ENCODE assay signal across 25 mouse cellular contexts in the genomic region with DNA sequence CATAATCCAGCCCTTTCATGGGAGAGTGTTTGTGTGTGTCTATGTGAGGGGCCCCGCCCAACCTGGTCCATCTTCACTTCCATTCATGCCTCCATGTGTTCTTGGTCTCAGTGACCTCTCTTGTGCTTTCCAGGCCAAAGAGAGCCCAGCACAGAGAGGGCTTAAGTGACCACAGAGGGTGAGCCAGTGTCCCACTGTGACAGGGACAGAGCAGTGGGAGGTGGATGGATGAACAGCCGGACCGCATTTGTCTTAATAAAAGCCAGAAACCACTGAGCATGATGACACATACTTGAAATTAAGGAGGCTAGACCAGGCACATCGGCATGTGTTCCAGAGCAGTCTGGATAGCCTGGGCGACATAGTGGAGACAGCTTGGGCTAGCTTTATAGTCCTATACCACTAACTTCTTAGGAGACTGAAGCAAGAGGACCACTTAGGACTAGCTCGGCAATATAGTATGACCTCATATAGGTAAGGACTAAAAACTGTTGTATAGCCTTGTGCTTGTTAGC. TPM values are rescaled to one million over a fixed set of nuclear protein-coding genes. Genes with fewer than 3 reads are reported as not detected.
DNase-seq lines count a peak whose midpoint lies in the region; ATAC-seq and TF ChIP-seq lines count a peak whose summit lies in the region.
"Had no signal": no experiment of that assay in that cellular context is flagged by ENCODE, and none has a peak within 500 bp of the region (broad histone marks: within the 10 kb centered on the region; RNA-seq: fewer than 3 reads in every experiment).

No protein-coding gene starts in this region.

- TF ChIP-seq POLR2A in CH12.LX (IDR thresholded peaks at IDR 0.05; ENCODE audit: low read depth, low read length): no peak
- TF ChIP-seq POLR2A in myocyte (IDR thresholded peaks at IDR 0.05; ENCODE audit: insufficient read length, low read depth): peak; percentile 74

- no peak overlapping the region for H3ac ChIP-seq in myocyte (ENCODE audit: control insufficient read depth, insufficient read length)

- H3K9ac ChIP-seq in liver, embryonic 11.5 days (ENCODE audit: low read depth, low read length): no peak overlapping the region
- H3K9ac ChIP-seq in CH12.LX (ENCODE audit: insufficient read depth, low read depth): no peak overlapping the region
- H3K9ac ChIP-seq in embryonic facial prominence, embryonic 15.5 days: no peak overlapping the region
- H3K9ac ChIP-seq: heart, embryonic 15.5 days; kidney, embryonic 15.5 days; lung, embryonic 15.5 days; neural tube, embryonic 13.5 days had no signal

- no peaks in the 10 kb centered on the region for H3K27me3 ChIP-seq in liver, embryonic 11.5 days (replicated peaks; ENCODE audit: control insufficient read depth, insufficient read depth, low read length)
- H3K27me3 ChIP-seq in CH12.LX (replicated peaks) (no peaks in the 10 kb centered on the region), myocyte (ENCODE audit: control insufficient read depth, insufficient read depth, insufficient read length) (no peaks in the 10 kb centered on the region)
- no peaks in the 10 kb centered on the region for H3K27me3 ChIP-seq in embryonic facial prominence, embryonic 15.5 days
- H3K27me3 ChIP-seq: heart, embryonic 15.5 days; kidney, embryonic 15.5 days; lung, embryonic 15.5 days had no signal

- no peak for TF ChIP-seq CTCF in CH12.LX (conservative IDR thresholded peaks at IDR 0.05 in 1 of 2, IDR thresholded peaks at IDR 0.05 in 1 of 2; ENCODE audit: low read depth in 2 of 2, low read length in 2 of 2)

- no peaks in the 10 kb centered on the region for H3K9me3 ChIP-seq in liver, embryonic 11.5 days (ENCODE audit: control insufficient read depth, low read length)
- no peaks in the 10 kb centered on the region for H3K9me3 ChIP-seq in CH12.LX (replicated peaks; ENCODE audit: low read length)
- H3K9me3 ChIP-seq in embryonic facial prominence, embryonic 15.5 days (replicated peaks): no peaks in the 10 kb centered on the region
- H3K9me3 ChIP-seq: heart, embryonic 10.5 days; heart, embryonic 15.5 days; kidney, embryonic 15.5 days; lung, embryonic 15.5 days; midbrain, embryonic 10.5 days; neural tube, embryonic 13.5 days had no signal

- no peak for TF ChIP-seq EP300 in CH12.LX (IDR thresholded peaks at IDR 0.05; ENCODE audit: low read length)

- no peak for ATAC-seq in liver, embryonic 11.5 days (replicated peaks; ENCODE audit: low FRiP score)
- ATAC-seq in embryonic facial prominence, embryonic 15.5 days (ENCODE audit: insufficient number of reproducible peaks, low FRiP score, low TSS enrichment, low read depth): no peak
- ATAC-seq: forebrain, embryonic 14.5 days; hindbrain, embryonic 16.5 days; midbrain, embryonic 16.5 days had no signal

- in situ Hi-C loops in CH12.LX (cut with MboI; ENCODE audit: low pct_ligation_motif_present, low pct_unique_long_range_greater_than_20kb, low sequenced_read_pairs): no loop called here

- 91% methylated on average over 6 of the region's 6 CpGs for WGBS in liver, embryonic 11.5 days
- 72% methylated on average over 6 of the region's 6 CpGs for WGBS in embryonic facial prominence, embryonic 15.5 days

- H3K36me3 ChIP-seq in liver, embryonic 11.5 days (ENCODE audit: control insufficient read depth, insufficient read depth, low read length): peaks cover 8% of the 10 kb centered on the region
- peaks cover 12 to 25% of the 10 kb centered on the region in 2 experiments for H3K36me3 ChIP-seq in CH12.LX (replicated peaks in 1 of 2; ENCODE audit: control insufficient read depth in 1 of 2, insufficient read depth in 1 of 2, low read length in 1 of 2)
- peaks cover 20% of the 10 kb centered on the region for H3K36me3 ChIP-seq in embryonic facial prominence, embryonic 15.5 days
- peaks cover 17% of the 10 kb centered on the region for H3K36me3 ChIP-seq in myocyte (ENCODE audit: control insufficient read depth, insufficient read depth)
- H3K36me3 ChIP-seq: lung, embryonic 15.5 days; midbrain, embryonic 10.5 days; neural tube, embryonic 13.5 days had no signal

- no peak for DNase-seq in liver, embryonic 11.5 days (ENCODE audit: low spot score)
- DNase-seq in liver (no peak), CH12.LX (ENCODE audit: extremely low read depth) (no peak)
- no peak for DNase-seq in layer of hippocampus, postnatal 10 days (ENCODE audit: low spot score in 2 of 2)
- no peak for DNase-seq in right cerebral cortex, postnatal 25 days
- DNase-seq: adrenal gland, adult 8-10 months; cerebellum, adult 9-10 months; embryo, embryonic 11 days; gastrocnemius, postnatal 25 days; heart, adult 11 months; kidney, adult 18-20 months; kidney, postnatal 25 days; left cerebral cortex, postnatal 4 days; thymus, postnatal 25 days had no signal

- TF ChIP-seq RAD21 in CH12.LX (IDR thresholded peaks at IDR 0.05; ENCODE audit: low read depth, low read length): no peak

- dilution Hi-C loops in CH12.LX (cut with MboI; ENCODE audit: extremely low pct_ligation_motif_present, extremely low pct_unique_long_range_greater_than_20kb, low sequenced_read_pairs): no loop called here

- peaks cover 35% of the 10 kb centered on the region for H3K4me1 ChIP-seq in liver, embryonic 11.5 days (replicated peaks; ENCODE audit: control insufficient read depth, insufficient read depth, low read length)
- H3K4me1 ChIP-seq in CH12.LX (ENCODE audit: control insufficient read depth in 1 of 2, insufficient read depth in 2 of 2): peaks cover 9 to 41% of the 10 kb centered on the region in 2 experiments; a peak in 3 of 4 replicates
- H3K4me1 ChIP-seq in embryonic facial prominence, embryonic 15.5 days: peaks cover 41% of the 10 kb centered on the region

- H3K79me2 ChIP-seq in CH12.LX (replicated peaks; ENCODE audit: control insufficient read depth, extremely low read depth, insufficient read depth, poor library complexity, severe bottlenecking) (peaks cover 4% of the 10 kb centered on the region; the same call in 1 of the 2 replicates), myocyte (ENCODE audit: control insufficient read depth, insufficient read depth) (peaks cover 27% of the 10 kb centered on the region)

- H3K4me3 ChIP-seq in liver, embryonic 11.5 days (ENCODE audit: low read depth, low read length): no peak overlapping the region
- no peak overlapping the region for H3K4me3 ChIP-seq in CH12.LX (replicated peaks in 1 of 3; ENCODE audit: low read depth in 2 of 3, low read length in 2 of 3, poor library complexity in 1 of 3)
- no peak overlapping the region for H3K4me3 ChIP-seq in embryonic facial prominence, embryonic 15.5 days (replicated peaks)
- H3K4me3 ChIP-seq in myocyte: peak overlapping the region; percentile 100
- H3K4me3 ChIP-seq: heart, embryonic 10.5 days; heart, embryonic 15.5 days; kidney, embryonic 15.5 days; lung, embryonic 15.5 days; midbrain, embryonic 10.5 days; neural tube, embryonic 13.5 days had no signal

- H3K4me2 ChIP-seq in liver, embryonic 11.5 days: no peak overlapping the region
- H3K4me2 ChIP-seq in CH12.LX (ENCODE audit: insufficient read depth, low read depth, poor library complexity, severe bottlenecking) (no peak overlapping the region), myocyte (ENCODE audit: low read depth) (peak overlapping the region; percentile 80)
- no peak overlapping the region for H3K4me2 ChIP-seq in embryonic facial prominence, embryonic 15.5 days (replicated peaks)
- H3K4me2 ChIP-seq: heart, embryonic 15.5 days; kidney, embryonic 15.5 days; lung, embryonic 15.5 days; neural tube, embryonic 13.5 days had no signal

- H3K27ac ChIP-seq in liver, embryonic 11.5 days (ENCODE audit: low read depth, low read length): peak overlapping the region; percentile 25; the same call in 1 of the 2 replicates
- H3K27ac ChIP-seq in CH12.LX (ENCODE audit: insufficient read depth, low read depth): 0 out of 2 replicates have a peak overlapping the region, but pooled peaks have one; percentile 22
- H3K27ac ChIP-seq in embryonic facial prominence, embryonic 15.5 days (replicated peaks): peak overlapping the region; percentile 55; the same call in 1 of the 2 replicates
- H3K27ac ChIP-seq: heart, embryonic 15.5 days; kidney, embryonic 15.5 days; lung, embryonic 15.5 days; midbrain, embryonic 10.5 days; neural tube, embryonic 13.5 days had no signal

RNA-seq across cellular contexts. Expression of gene Lgals1, which starts 3.7 kb away (rescaled TPM):
- polyA plus RNA-seq in liver, embryonic 11.5 days (2014; fragmentation: Nextera tagmentation; extraction: Ambion mirVana): 761 and 837 TPM in 2 replicates
- total RNA-seq in CH12.LX (2012; rRNA removed) (735 and 858 TPM in 2 replicates), CH12.LX (2014; rRNA removed) (791 and 805 TPM in 2 replicates)
- polyA plus RNA-seq in CH12.LX (2012; ENCODE audit: insufficient read length, low read depth) (592 and 637 TPM in 2 replicates), myocyte (2012; fragmentation: generic; extraction: Trizol) (13,722 TPM)
- polyA plus RNA-seq in embryonic facial prominence, embryonic 15.5 days (2015; fragmentation: Nextera tagmentation; extraction: Ambion mirVana): 2,635 and 2,725 TPM in 2 replicates
- 10 to 100 TPM; 31.2 to 37.7 TPM for total RNA-seq in layer of hippocampus, postnatal 10 days (2021)

RNA-seq across cellular contexts. Expression of gene Nol12, which starts 4.5 kb away (rescaled TPM):
- 69.6 and 75.3 TPM in 2 replicates for polyA plus RNA-seq in liver, embryonic 11.5 days (2014; fragmentation: Nextera tagmentation; extraction: Ambion mirVana)
- total RNA-seq in CH12.LX (2012; rRNA removed) (33.2 and 40.0 TPM in 2 replicates), CH12.LX (2014; rRNA removed) (13.2 and 13.7 TPM in 2 replicates)
- polyA plus RNA-seq in CH12.LX (2012; ENCODE audit: insufficient read length, low read depth) (89.5 and 91.1 TPM in 2 replicates), myocyte (2012; fragmentation: generic; extraction: Trizol) (101 TPM)
- 52.7 and 53.7 TPM in 2 replicates for polyA plus RNA-seq in embryonic facial prominence, embryonic 15.5 days (2015; fragmentation: Nextera tagmentation; extraction: Ambion mirVana)
- total RNA-seq in layer of hippocampus, postnatal 10 days (2021): 10 to 100 TPM; 43.0 to 43.2 TPM

RNA-seq across cellular contexts. Expression of gene Pdxp, which starts 16.5 kb away (rescaled TPM):
- polyA plus RNA-seq in liver, embryonic 11.5 days (2014; fragmentation: Nextera tagmentation; extraction: Ambion mirVana): 23.7 and 23.8 TPM in 2 replicates
- 9.3 and 9.8 TPM in 2 replicates for total RNA-seq in CH12.LX (2012; rRNA removed)
- total RNA-seq in CH12.LX (2014; rRNA removed): 2.8 and 3.1 TPM in 2 replicates
- polyA plus RNA-seq in CH12.LX (2012; ENCODE audit: insufficient read length, low read depth): 3.4 and 5.4 TPM in 2 replicates
- polyA plus RNA-seq in embryonic facial prominence, embryonic 15.5 days (2015; fragmentation: Nextera tagmentation; extraction: Ambion mirVana): 17.3 and 19.9 TPM in 2 replicates
- polyA plus RNA-seq in myocyte (2012; fragmentation: generic; extraction: Trizol): 33.1 TPM
- 100 to 1,000 TPM; 135 to 139 TPM for total RNA-seq in layer of hippocampus, postnatal 10 days (2021)

RNA-seq across cellular contexts. Expression of gene Triobp, which starts 17.3 kb away (rescaled TPM):
- polyA plus RNA-seq in liver, embryonic 11.5 days (2014; fragmentation: Nextera tagmentation; extraction: Ambion mirVana): 46.7 and 50.7 TPM in 2 replicates
- 26.3 and 31.0 TPM in 2 replicates for total RNA-seq in CH12.LX (2012; rRNA removed)
- 10.9 and 11.5 TPM in 2 replicates for total RNA-seq in CH12.LX (2014; rRNA removed)
- 25.5 and 27.3 TPM in 2 replicates for polyA plus RNA-seq in CH12.LX (2012; ENCODE audit: insufficient read length, low read depth)
- 54.6 and 61.4 TPM in 2 replicates for polyA plus RNA-seq in embryonic facial prominence, embryonic 15.5 days (2015; fragmentation: Nextera tagmentation; extraction: Ambion mirVana)
- 19.9 TPM for polyA plus RNA-seq in myocyte (2012; fragmentation: generic; extraction: Trizol)
- total RNA-seq in layer of hippocampus, postnatal 10 days (2021): 10 to 100 TPM; 26.4 to 28.9 TPM

RNA-seq across cellular contexts. Expression of gene Sh3bp1, which starts 30.7 kb away (rescaled TPM):
- 69.4 and 70.3 TPM in 2 replicates for polyA plus RNA-seq in liver, embryonic 11.5 days (2014; fragmentation: Nextera tagmentation; extraction: Ambion mirVana)
- total RNA-seq in CH12.LX (2012; rRNA removed) (20.6 and 23.8 TPM in 2 replicates), CH12.LX (2014; rRNA removed) (12.3 and 15.5 TPM in 2 replicates)
- polyA plus RNA-seq in CH12.LX (2012; ENCODE audit: insufficient read length, low read depth) (48.6 and 69.7 TPM in 2 replicates), myocyte (2012; fragmentation: generic; extraction: Trizol) (11.1 TPM)
- polyA plus RNA-seq in embryonic facial prominence, embryonic 15.5 days (2015; fragmentation: Nextera tagmentation; extraction: Ambion mirVana): 56.7 and 68.1 TPM in 2 replicates
- total RNA-seq in layer of hippocampus, postnatal 10 days (2021): 10 to 100 TPM in 1 of 2 experiments, 1 to 10 TPM in 1; 8.6 to 12.1 TPM
